Mouse (Mus musculus): Measurements from ENCODE around the gene Olfm2. TPM values are rescaled to one million over a fixed set of nuclear protein-coding genes. Genes with fewer than 3 reads are reported as not detected.

Gene Olfm2
- polyA plus RNA-seq, 1 experiment from 2014 or later, result 40.8 TPM

DNA sequence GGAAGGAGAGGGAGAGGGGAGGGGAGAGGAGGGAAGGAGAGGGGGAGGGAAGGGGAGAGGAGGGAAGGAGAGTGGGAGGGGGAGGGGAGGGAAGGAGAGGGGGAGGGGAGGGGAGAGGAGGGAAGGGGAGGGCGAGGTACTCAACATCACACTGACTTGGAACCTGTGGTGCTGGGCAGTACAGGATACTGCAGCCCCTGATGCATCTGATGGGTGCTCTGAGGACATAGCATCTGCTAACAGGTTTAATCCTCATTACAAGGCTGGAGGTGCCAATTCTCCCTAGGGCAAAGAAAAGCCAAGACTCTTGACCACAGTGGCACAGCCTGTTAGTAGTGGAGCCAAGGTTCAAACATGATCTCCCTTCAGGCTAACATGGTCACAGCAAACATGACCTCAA is 56.7 kb downstream of the Olfm2 start:
- WGBS, result no CpG with 5 or more reads among the region's 1 CpGs
- peaks cover 9% of the 10 kb centered on the region for H3K4me1 ChIP-seq
- no peak overlapping the region for H3K9ac ChIP-seq (replicated peaks)
- no peaks in the 10 kb centered on the region for H3K27me3 ChIP-seq
- H3K4me2 ChIP-seq (replicated peaks), result no peak overlapping the region
- no peaks in the 10 kb centered on the region for H3K36me3 ChIP-seq
- no peaks in the 10 kb centered on the region for H3K9me3 ChIP-seq
- H3K27ac ChIP-seq (replicated peaks), result peak overlapping the region; percentile 75
- peak; percentile 47; the same call in 1 of the 2 replicates for ATAC-seq (ENCODE audit: low FRiP score, low read depth)
- no peak overlapping the region for H3K4me3 ChIP-seq

DNA sequence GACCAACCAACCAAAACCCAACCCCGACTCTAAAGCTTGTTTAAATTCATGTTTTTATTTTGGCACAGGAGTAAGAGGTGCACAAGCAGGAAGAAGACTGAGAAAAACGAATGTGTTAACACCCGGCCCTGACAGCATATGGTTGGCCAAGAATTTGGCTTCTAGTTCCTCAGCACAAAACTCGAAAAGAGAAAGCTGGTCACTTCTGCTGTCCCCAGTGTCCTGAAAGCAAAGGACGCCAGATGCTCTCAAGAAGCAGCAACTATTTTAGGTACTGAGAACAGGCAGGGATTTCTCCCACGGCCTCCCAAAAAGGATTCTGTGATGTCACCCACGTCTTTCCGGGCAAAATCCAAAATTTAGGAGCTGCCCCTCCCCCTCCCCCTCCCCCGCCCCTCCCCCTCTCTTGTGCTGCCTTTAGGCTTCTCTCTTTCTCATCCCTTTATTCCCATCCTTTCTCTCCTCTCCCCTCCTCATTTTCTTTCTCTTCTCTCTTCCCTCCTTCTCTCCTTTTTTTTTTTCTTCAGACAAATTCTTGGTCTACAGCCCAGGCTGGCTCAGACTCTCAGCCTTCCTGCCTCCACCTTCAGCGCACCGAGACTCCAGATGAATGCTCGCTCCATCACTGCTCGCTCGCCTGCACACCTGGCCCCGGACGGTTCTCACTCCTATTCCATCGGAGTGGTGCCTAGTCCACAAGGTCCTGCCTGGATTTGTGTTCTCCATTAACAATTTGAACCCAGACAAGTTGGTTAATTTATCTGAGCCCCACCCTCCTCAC is 60.9 kb downstream of the Olfm2 start:
- Histone ChIP-seq H3K4me1 (peaks cover 15% of the 10 kb centered on the region), H3K9ac (replicated peaks) (no peak overlapping the region)

GRCm38 (mm10) chr9:20682389-20682722 is 63.8 kb downstream of the Olfm2 start:
- Histone ChIP-seq H3K9ac (replicated peaks) (no peak overlapping the region), H3K9me3 (no peaks in the 10 kb centered on the region), H3K36me3 (no peaks in the 10 kb centered on the region), H3K4me3 (no peak overlapping the region), H3K4me2 (replicated peaks) (no peak overlapping the region), H3K4me1 (peaks cover 13% of the 10 kb centered on the region), H3K27me3 (no peaks in the 10 kb centered on the region), H3K27ac (replicated peaks) (peak overlapping the region; percentile 72)
- ATAC-seq (ENCODE audit: low FRiP score, low read depth), result peak; percentile 28
- 41% methylated on average over 2 of the region's 2 CpGs for WGBS

More for the DNA sequence above, 60.9 kb downstream of the Olfm2 start:
- no peak for ATAC-seq (ENCODE audit: low FRiP score, low read depth)
- Histone ChIP-seq H3K36me3 (no peaks in the 10 kb centered on the region), H3K4me3 (no peak overlapping the region), H3K9me3 (no peaks in the 10 kb centered on the region), H3K27ac (replicated peaks) (no peak overlapping the region), H3K27me3 (no peaks in the 10 kb centered on the region), H3K4me2 (replicated peaks) (no peak overlapping the region)
- WGBS, result 61% methylated on average over 16 of the region's 17 CpGs

- no peaks in the 10 kb centered on the region for H3K27me3 ChIP-seq
- no peaks in the 10 kb centered on the region for H3K36me3 ChIP-seq
- no peaks in the 10 kb centered on the region for H3K9me3 ChIP-seq
- peaks cover 13% of the 10 kb centered on the region for H3K4me1 ChIP-seq
- no peak overlapping the region for H3K4me2 ChIP-seq (replicated peaks)
- H3K9ac ChIP-seq (replicated peaks), result no peak overlapping the region
- H3K4me3 ChIP-seq, result no peak overlapping the region
- peak; percentile 81 for ATAC-seq (ENCODE audit: low FRiP score, low read depth)
- 37% methylated on average over 7 of the region's 7 CpGs for WGBS
- peak overlapping the region; percentile 72 for H3K27ac ChIP-seq (replicated peaks)
Measured at GRCm38 (mm10) chr9:20681546-20682388, 64.4 kb downstream of the Olfm2 start.

GRCm38 (mm10) chr9:20680378-20680958 is 65.7 kb downstream of the Olfm2 start:
- Histone ChIP-seq H3K4me2 (replicated peaks) (no peak overlapping the region), H3K9ac (replicated peaks) (no peak overlapping the region), H3K27ac (replicated peaks) (peak overlapping the region; percentile 56), H3K4me3 (no peak overlapping the region), H3K9me3 (no peaks in the 10 kb centered on the region), H3K36me3 (no peaks in the 10 kb centered on the region), H3K4me1 (peaks cover 13% of the 10 kb centered on the region), H3K27me3 (no peaks in the 10 kb centered on the region)
- 67% methylated on average over 9 of the region's 9 CpGs for WGBS
- ATAC-seq (ENCODE audit: low FRiP score, low read depth), result no peak

DNA sequence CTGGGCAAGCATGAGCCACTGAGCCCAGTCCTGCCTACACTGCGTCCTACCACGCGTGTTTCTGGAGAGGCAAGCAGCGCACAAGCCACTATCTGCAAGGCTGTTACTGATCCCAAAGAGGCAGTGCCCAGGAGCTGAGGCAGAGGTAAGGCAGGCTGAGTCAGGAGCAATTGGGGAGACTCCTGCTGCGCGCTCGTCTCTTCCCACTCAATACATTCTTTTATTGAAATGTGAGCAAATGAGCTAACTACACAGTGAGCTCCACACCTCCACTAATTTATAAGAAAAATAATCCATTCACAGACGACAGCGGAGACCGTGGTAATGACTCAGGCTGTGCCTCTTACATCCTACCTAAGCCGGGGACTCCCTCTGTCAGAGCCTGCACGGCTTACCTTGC is 68.3 kb downstream of the Olfm2 start:
- Histone ChIP-seq H3K27ac (replicated peaks) (no peak overlapping the region), H3K4me3 (no peak overlapping the region), H3K36me3 (no peaks in the 10 kb centered on the region), H3K27me3 (no peaks in the 10 kb centered on the region), H3K9me3 (no peaks in the 10 kb centered on the region), H3K9ac (replicated peaks) (no peak overlapping the region), H3K4me1 (peaks cover 13% of the 10 kb centered on the region), H3K4me2 (replicated peaks) (no peak overlapping the region)
- 93% methylated on average over 12 of the region's 12 CpGs for WGBS
- ATAC-seq (ENCODE audit: low FRiP score, low read depth), result no peak

- Histone ChIP-seq H3K36me3 (no peaks in the 10 kb centered on the region), H3K4me2 (replicated peaks) (no peak overlapping the region), H3K27ac (replicated peaks) (no peak overlapping the region), H3K9ac (replicated peaks) (no peak overlapping the region), H3K4me3 (no peak overlapping the region), H3K4me1 (peaks cover 3% of the 10 kb centered on the region; the same call in 1 of the 2 replicates), H3K9me3 (no peaks in the 10 kb centered on the region), H3K27me3 (no peaks in the 10 kb centered on the region)
- no peak for ATAC-seq (ENCODE audit: low FRiP score, low read depth)
- WGBS, result 92% methylated on average over 16 of the region's 16 CpGs
Measured at GRCm38 (mm10) chr9:20672047-20672446, 74.1 kb downstream of the Olfm2 start.

- WGBS, result 93% methylated on average over 22 of the region's 22 CpGs
- no peak for ATAC-seq (ENCODE audit: low FRiP score, low read depth)
- Histone ChIP-seq H3K9me3 (no peaks in the 10 kb centered on the region), H3K27ac (replicated peaks) (no peak overlapping the region), H3K36me3 (peaks cover 18% of the 10 kb centered on the region), H3K27me3 (no peaks in the 10 kb centered on the region), H3K9ac (replicated peaks) (no peak overlapping the region), H3K4me1 (peaks cover 40% of the 10 kb centered on the region), H3K4me3 (no peak overlapping the region), H3K4me2 (replicated peaks) (no peak overlapping the region)
Measured at GRCm38 (mm10) chr9:20668065-20668464, 78.1 kb downstream of the Olfm2 start.

GRCm38 (mm10) chr9:20666510-20667034 is 79.6 kb downstream of the Olfm2 start:
- Histone ChIP-seq H3K36me3 (peaks cover 32% of the 10 kb centered on the region), H3K27ac (replicated peaks) (peak overlapping the region; percentile 58; the same call in 1 of the 2 replicates), H3K9ac (replicated peaks) (no peak overlapping the region; the same call in 1 of the 2 replicates), H3K4me2 (replicated peaks) (no peak overlapping the region), H3K4me1 (peaks cover 44% of the 10 kb centered on the region), H3K27me3 (no peaks in the 10 kb centered on the region), H3K4me3 (no peak overlapping the region), H3K9me3 (no peaks in the 10 kb centered on the region)
- ATAC-seq (ENCODE audit: low FRiP score, low read depth), result no peak
- 13% methylated on average over 6 of the region's 7 CpGs for WGBS

DNA sequence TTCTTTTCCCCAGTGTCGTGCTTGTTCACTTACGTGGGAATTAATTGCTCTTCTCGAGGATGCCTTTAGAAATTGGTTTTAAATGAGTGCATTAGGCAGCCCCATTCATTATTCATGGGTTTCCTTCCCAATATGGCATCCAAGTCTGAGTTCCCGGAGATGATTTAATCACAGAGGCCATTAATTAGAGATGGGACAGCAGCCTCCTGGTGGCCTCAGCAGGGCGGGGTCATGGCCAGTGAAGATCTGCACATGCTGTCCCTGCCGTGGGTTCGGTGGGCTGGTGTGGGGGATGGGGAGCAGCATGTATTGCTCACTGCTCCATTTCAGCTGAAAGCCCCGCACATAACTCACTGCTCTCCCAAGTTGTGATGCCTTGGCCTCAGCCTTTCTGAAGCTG is 80.2 kb downstream of the Olfm2 start:
- H3K4me2 ChIP-seq (replicated peaks), result no peak overlapping the region
- peak overlapping the region; percentile 58 for H3K27ac ChIP-seq (replicated peaks)
- H3K27me3 ChIP-seq, result no peaks in the 10 kb centered on the region
- H3K4me3 ChIP-seq, result no peak overlapping the region
- 20% methylated on average over 8 of the region's 8 CpGs for WGBS
- H3K9me3 ChIP-seq, result no peaks in the 10 kb centered on the region
- H3K9ac ChIP-seq (replicated peaks), result no peak overlapping the region
- H3K36me3 ChIP-seq, result peaks cover 38% of the 10 kb centered on the region
- peak; percentile 21; the same call in 1 of the 2 replicates for ATAC-seq (ENCODE audit: low FRiP score, low read depth)
- peaks cover 44% of the 10 kb centered on the region for H3K4me1 ChIP-seq

DNA sequence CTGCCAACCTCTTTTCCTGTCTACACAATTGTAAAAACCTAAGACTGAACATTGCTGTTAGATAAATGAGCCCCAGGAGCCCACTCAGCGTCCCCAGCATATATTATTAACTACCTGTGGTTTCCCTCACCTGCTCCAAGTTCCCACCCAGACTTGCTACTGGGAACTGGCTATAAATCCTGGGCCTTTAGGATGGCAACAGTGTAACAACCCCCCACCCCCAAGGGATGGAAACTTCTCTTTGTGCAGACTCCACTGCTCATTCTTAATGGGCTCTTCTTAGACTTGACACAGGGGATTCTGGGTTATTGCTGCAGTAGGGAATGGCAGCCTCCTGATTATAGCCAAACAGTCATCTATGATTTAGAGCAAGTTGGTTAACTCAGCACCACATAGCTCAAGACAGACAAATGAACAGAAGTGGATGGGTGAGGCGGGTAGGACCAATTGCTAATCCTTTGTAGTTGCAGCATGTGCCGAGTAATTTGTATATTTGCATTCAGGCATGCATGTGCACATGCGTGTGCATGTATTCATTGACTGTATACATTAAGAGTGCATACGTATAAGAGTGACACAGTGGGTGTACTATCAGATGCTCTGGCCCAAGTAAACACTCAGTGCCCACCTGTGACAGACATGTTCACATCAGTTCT is 81.0 kb downstream of the Olfm2 start:
- ATAC-seq (ENCODE audit: low FRiP score, low read depth), result no peak

More for the DNA sequence above, 81.0 kb downstream of the Olfm2 start:
- H3K4me3 ChIP-seq, result no peak overlapping the region
- H3K27me3 ChIP-seq, result no peaks in the 10 kb centered on the region
- H3K9ac ChIP-seq (replicated peaks), result no peak overlapping the region
- H3K36me3 ChIP-seq, result peaks cover 44% of the 10 kb centered on the region
- H3K4me1 ChIP-seq, result peaks cover 44% of the 10 kb centered on the region
- 78% methylated on average over 5 of the region's 5 CpGs for WGBS
- H3K4me2 ChIP-seq (replicated peaks), result no peak overlapping the region
- H3K27ac ChIP-seq (replicated peaks), result peak overlapping the region; percentile 71
- no peaks in the 10 kb centered on the region for H3K9me3 ChIP-seq
